Mouse (Mus musculus): Measurements from ENCODE around the gene Ccdc157.

DNA sequence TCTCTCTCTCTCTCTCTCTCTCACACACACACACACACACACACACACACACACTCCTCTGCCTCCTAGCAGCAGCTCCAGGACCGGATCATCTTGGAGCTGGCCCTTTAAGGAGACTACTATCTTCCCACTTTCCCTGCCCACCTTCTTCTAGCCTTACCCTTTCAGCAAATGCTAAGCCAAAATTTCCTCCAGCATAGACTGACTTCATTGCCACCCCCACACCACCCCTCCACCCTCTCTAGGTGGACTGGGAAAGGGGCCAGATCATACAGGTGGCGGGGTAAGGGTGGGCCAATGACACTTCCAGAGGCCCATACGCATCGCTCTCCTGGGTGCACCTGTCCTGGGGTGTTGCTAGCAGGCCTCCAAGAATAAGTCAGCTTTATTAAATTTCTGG lies 44.7 kb downstream of the Ccdc157 start:
- TF ChIP-seq CTCF (IDR thresholded peaks at IDR 0.05; ENCODE audit: low read depth, low read length) (no peak), GATA1 (IDR thresholded peaks at IDR 0.05; ENCODE audit: borderline replicate concordance, low read length) (no peak), POLR2AphosphoS5 (IDR thresholded peaks at IDR 0.05; ENCODE audit: insufficient replicate concordance, low read depth, low read length) (no peak), GATA2 (IDR thresholded peaks at IDR 0.05; ENCODE audit: borderline replicate concordance, low read depth, low read length) (no peak), TAL1 (conservative IDR thresholded peaks at IDR 0.05; ENCODE audit: low read depth, low read length) (no peak)
